In genomic region chr7:49104376-49104775, GRCm38 (mm10) we compare ENCODE assay signal across 13 mouse cellular contexts.
DNase-seq lines count a peak whose midpoint lies in the region; ATAC-seq lines count a peak whose summit lies in the region.
"Had no signal": no experiment of that assay in that cellular context is flagged by ENCODE, and none has a peak within 500 bp of the region (broad histone marks: within the 10 kb centered on the region; RNA-seq: fewer than 3 reads in every experiment).

No protein-coding gene starts in this region.

- H3K4me1 ChIP-seq in kidney, embryonic 15.5 days: no peaks in the 10 kb centered on the region
- H3K4me1 ChIP-seq in forebrain, embryonic 11.5 days (replicated peaks; ENCODE audit: control insufficient read depth, insufficient read depth, low read length): no peaks in the 10 kb centered on the region; the same call in 1 of the 2 replicates
- peaks cover 69% of the 10 kb centered on the region for H3K4me1 ChIP-seq in liver, embryonic 15.5 days (replicated peaks)
- H3K4me1 ChIP-seq in stomach, embryonic 15.5 days: no peaks in the 10 kb centered on the region
- H3K4me1 ChIP-seq: limb, embryonic 10.5 days had no signal

- H3K27me3 ChIP-seq in kidney, embryonic 15.5 days: no peaks in the 10 kb centered on the region
- H3K27me3 ChIP-seq in forebrain, embryonic 11.5 days (ENCODE audit: control insufficient read depth, insufficient read depth, low read length): peaks cover 34% of the 10 kb centered on the region
- no peaks in the 10 kb centered on the region for H3K27me3 ChIP-seq in liver, embryonic 15.5 days
- no peaks in the 10 kb centered on the region for H3K27me3 ChIP-seq in stomach, embryonic 15.5 days (replicated peaks)

- H3K9me3 ChIP-seq in kidney, embryonic 15.5 days (replicated peaks): no peaks in the 10 kb centered on the region
- H3K9me3 ChIP-seq in forebrain, embryonic 11.5 days (ENCODE audit: control insufficient read depth, low read length): no peaks in the 10 kb centered on the region
- H3K9me3 ChIP-seq in liver, embryonic 15.5 days (replicated peaks): no peaks in the 10 kb centered on the region
- no peaks in the 10 kb centered on the region for H3K9me3 ChIP-seq in stomach, embryonic 15.5 days
- H3K9me3 ChIP-seq: limb, embryonic 10.5 days had no signal

- no peak overlapping the region for H3K27ac ChIP-seq in kidney, embryonic 15.5 days
- 0 out of 2 replicates have a peak overlapping the region, but pooled peaks have one; percentile 47 for H3K27ac ChIP-seq in forebrain, embryonic 11.5 days (ENCODE audit: low read depth, low read length)
- peak overlapping the region; percentile 86 for H3K27ac ChIP-seq in liver, embryonic 15.5 days (replicated peaks)
- no peak overlapping the region for H3K27ac ChIP-seq in stomach, embryonic 15.5 days
- H3K27ac ChIP-seq: limb, embryonic 10.5 days had no signal

- no peak overlapping the region for H3K4me3 ChIP-seq in kidney, embryonic 15.5 days (replicated peaks)
- no peak overlapping the region for H3K4me3 ChIP-seq in forebrain, embryonic 11.5 days (ENCODE audit: low read depth, low read length)
- no peak overlapping the region for H3K4me3 ChIP-seq in liver, embryonic 15.5 days (replicated peaks)
- no peak overlapping the region for H3K4me3 ChIP-seq in stomach, embryonic 15.5 days (replicated peaks)
- H3K4me3 ChIP-seq: limb, embryonic 10.5 days had no signal

- 75% methylated on average over 8 of the region's 8 CpGs for WGBS in kidney, embryonic 15.5 days
- 8% methylated on average over 8 of the region's 8 CpGs for WGBS in forebrain, embryonic 11.5 days
- 32% methylated on average over 8 of the region's 8 CpGs for WGBS in liver, embryonic 15.5 days (ENCODE audit: insufficient replicate concordance)
- 80% methylated on average over 8 of the region's 8 CpGs for WGBS in stomach, embryonic 15.5 days

- no peaks in the 10 kb centered on the region for H3K36me3 ChIP-seq in kidney, embryonic 15.5 days
- H3K36me3 ChIP-seq in forebrain, embryonic 11.5 days (ENCODE audit: control insufficient read depth, insufficient read depth, low read length): no peaks in the 10 kb centered on the region
- no peaks in the 10 kb centered on the region for H3K36me3 ChIP-seq in liver, embryonic 15.5 days (replicated peaks)
- H3K36me3 ChIP-seq in stomach, embryonic 15.5 days: no peaks in the 10 kb centered on the region
- H3K36me3 ChIP-seq: limb, embryonic 10.5 days had no signal

- H3K9ac ChIP-seq in kidney, embryonic 15.5 days: no peak overlapping the region
- no peak overlapping the region for H3K9ac ChIP-seq in forebrain, embryonic 11.5 days (ENCODE audit: low read length)
- no peak overlapping the region for H3K9ac ChIP-seq in liver, embryonic 15.5 days
- no peak overlapping the region for H3K9ac ChIP-seq in stomach, embryonic 15.5 days

- no peak for DNase-seq in kidney, adult 18-20 months
- DNase-seq in forebrain, embryonic 11.5 days (ENCODE audit: low spot score): peak; percentile 70
- DNase-seq in spleen, postnatal 36 days (ENCODE audit: low spot score in 2 of 2): no peak
- DNase-seq in Muller cell, postnatal 12 days (ENCODE audit: inconsistent ontology term): no peak
- DNase-seq: gastrocnemius, postnatal 10 days; heart, postnatal 4 days; kidney, postnatal 25 days; lung, postnatal 4 days had no signal

- peak; percentile 66; the same call in 1 of the 2 replicates for ATAC-seq in kidney, embryonic 15.5 days (replicated peaks; ENCODE audit: low FRiP score)
- ATAC-seq in forebrain, embryonic 11.5 days (replicated peaks; ENCODE audit: low FRiP score): peak; percentile 93
- ATAC-seq in liver, embryonic 15.5 days (ENCODE audit: insufficient read depth): peak; percentile 95
- peak; percentile 84 for ATAC-seq in stomach, embryonic 15.5 days (ENCODE audit: insufficient read depth, low FRiP score, low read depth)
- no peak for ATAC-seq in granulocyte monocyte progenitor cell, adult 5-6 weeks (replicated peaks; ENCODE audit: poor library complexity, severe bottlenecking)

- no peak overlapping the region for H3K4me2 ChIP-seq in kidney, embryonic 15.5 days
- no peak overlapping the region for H3K4me2 ChIP-seq in forebrain, embryonic 11.5 days (ENCODE audit: low read depth, low read length, severe bottlenecking)
- H3K4me2 ChIP-seq in liver, embryonic 15.5 days: peak overlapping the region; percentile 51
- no peak overlapping the region for H3K4me2 ChIP-seq in stomach, embryonic 15.5 days

Comparison
In these comparisons a context has a peak if more than half of its experiments do, and no peak if none do; other contexts are left out.
1. H3K27ac ChIP-seq: peak in forebrain, embryonic 11.5 days (single experiment) and liver, embryonic 15.5 days (single experiment); none in kidney, embryonic 15.5 days (single experiment) and stomach, embryonic 15.5 days (single experiment).